Mouse (Mus musculus): ENCODE measurements around the gene Pi4k2b. TPM values are rescaled to one million over a fixed set of nuclear protein-coding genes. Genes with fewer than 3 reads are reported as not detected.
A peak's percentile ranks its signal among the peaks of the same experiment; 100 is the strongest.
"Not testable (repeated sequence)": the region's sequence is repeated elsewhere in the genome, so short reads cannot be mapped to it uniquely, and the experiment has no call there.

The Pi4k2b gene
- polyA plus RNA-seq (2015; fragmentation: Nextera tagmentation; extraction: Ambion mirVana) = 16.8 and 18.4 TPM in 2 replicates

GRCm38 (mm10) chr5:52741391-52742111 lies at the start of gene Pi4k2b:
Pi4k2b (plus strand) TSS chr5:52741574.
- peak within 1 kb of the TSS; percentile 88 for H3K9ac ChIP-seq (replicated peaks)
- peak within 1 kb of the TSS; percentile 78 for H3K4me2 ChIP-seq (ENCODE audit: low read depth, low read length)
- H3K4me1 ChIP-seq (ENCODE audit: insufficient read depth) = peaks cover 8% of the 10 kb centered on the region
- H3K36me3 ChIP-seq (replicated peaks; ENCODE audit: insufficient read depth, low read length) = no peaks in the 10 kb centered on the region
- TF ChIP-seq EP300 (IDR thresholded peaks at IDR 0.05; ENCODE audit: low read depth) (no peak), CTCF (IDR thresholded peaks at IDR 0.05; ENCODE audit: low read depth) (no peak)
- H3K27ac ChIP-seq (ENCODE audit: low read depth) = peak within 1 kb of the TSS; percentile 87
- peak within 1 kb of the TSS; percentile 90 for H3K4me3 ChIP-seq (ENCODE audit: low read depth, low read length)
- ATAC-seq = peak; percentile 97
- H3K9me3 ChIP-seq (ENCODE audit: low read length) = no peaks in the 10 kb centered on the region
- WGBS (ENCODE audit: insufficient replicate concordance) = 3% methylated on average over 40 of the region's 75 CpGs
- no peaks in the 10 kb centered on the region for H3K27me3 ChIP-seq (ENCODE audit: insufficient read depth, low read length)
- peak; percentile 95 for DNase-seq

DNA sequence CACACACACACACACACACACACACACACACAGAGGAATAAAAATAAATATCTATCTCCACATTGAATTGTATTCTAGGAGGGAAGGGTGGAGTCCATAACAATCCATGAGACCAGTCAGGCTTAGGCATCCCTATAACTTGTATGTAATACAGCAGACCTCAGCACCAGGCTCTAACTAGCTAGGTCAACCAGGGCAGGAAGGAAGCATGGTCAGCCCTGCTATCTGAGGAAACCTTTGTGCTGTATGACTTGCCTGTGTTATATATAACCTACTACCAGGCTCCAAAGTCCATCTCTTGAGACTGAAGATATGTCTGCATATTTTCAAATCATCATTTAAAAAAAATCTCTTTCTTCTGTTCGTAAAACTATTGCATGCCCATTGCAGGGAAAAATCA lies 44.1 kb upstream of the Pi4k2b start:
- Histone ChIP-seq H3K9ac (replicated peaks) (no peak overlapping the region), H3K4me1 (ENCODE audit: insufficient read depth) (no peaks in the 10 kb centered on the region), H3K27ac (ENCODE audit: low read depth) (no peak overlapping the region), H3K4me3 (ENCODE audit: low read depth, low read length) (no peak overlapping the region), H3K27me3 (ENCODE audit: insufficient read depth, low read length) (no peaks in the 10 kb centered on the region), H3K4me2 (ENCODE audit: low read depth, low read length) (no peak overlapping the region), H3K9me3 (ENCODE audit: low read length) (no peaks in the 10 kb centered on the region), H3K36me3 (replicated peaks; ENCODE audit: insufficient read depth, low read length) (no peaks in the 10 kb centered on the region)
- ATAC-seq (no peak), DNase-seq (no peak)
- TF ChIP-seq EP300 (IDR thresholded peaks at IDR 0.05; ENCODE audit: low read depth) = no peak
- no peak for TF ChIP-seq CTCF (IDR thresholded peaks at IDR 0.05; ENCODE audit: low read depth)
- 89% methylated on average over 1 of the region's 1 CpGs for WGBS (ENCODE audit: insufficient replicate concordance)

DNA sequence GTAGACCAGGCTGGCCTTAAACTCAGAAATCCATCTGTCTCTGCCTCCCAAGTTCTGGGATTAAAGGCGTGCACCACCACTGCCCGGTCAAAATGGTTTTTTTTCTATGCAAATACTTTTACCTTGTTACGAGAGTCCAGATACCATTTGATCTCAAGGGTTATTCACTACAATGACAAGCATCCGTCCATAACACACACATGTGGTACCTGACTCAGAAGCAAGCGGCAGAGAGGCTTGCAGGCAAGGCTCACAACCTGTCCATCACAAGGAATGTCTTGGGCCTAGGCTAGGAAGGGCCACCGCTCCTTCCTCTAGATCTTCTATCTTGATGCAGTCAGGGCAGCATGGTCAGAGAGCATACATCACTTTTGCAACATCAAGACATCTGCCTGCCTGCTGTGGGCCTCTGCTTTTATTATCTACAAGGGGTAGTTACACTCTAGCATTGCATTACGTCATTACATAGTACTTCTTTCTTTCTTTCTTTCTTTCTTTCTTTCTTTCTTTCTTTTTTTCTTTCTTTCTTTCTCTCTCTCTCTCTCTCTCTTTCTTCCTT lies 43.4 kb upstream of the Pi4k2b start:
- H3K4me1 ChIP-seq (ENCODE audit: insufficient read depth); H3K9ac ChIP-seq (replicated peaks); H3K36me3 ChIP-seq (replicated peaks; ENCODE audit: insufficient read depth, low read length); ATAC-seq; H3K4me2 ChIP-seq (ENCODE audit: low read depth, low read length); H3K9me3 ChIP-seq (ENCODE audit: low read length); DNase-seq; H3K27me3 ChIP-seq (ENCODE audit: insufficient read depth, low read length); H3K27ac ChIP-seq (ENCODE audit: low read depth); H3K4me3 ChIP-seq (ENCODE audit: low read depth, low read length): not testable (repeated sequence)
- 84% methylated on average over 7 of the region's 7 CpGs for WGBS (ENCODE audit: insufficient replicate concordance)

DNA sequence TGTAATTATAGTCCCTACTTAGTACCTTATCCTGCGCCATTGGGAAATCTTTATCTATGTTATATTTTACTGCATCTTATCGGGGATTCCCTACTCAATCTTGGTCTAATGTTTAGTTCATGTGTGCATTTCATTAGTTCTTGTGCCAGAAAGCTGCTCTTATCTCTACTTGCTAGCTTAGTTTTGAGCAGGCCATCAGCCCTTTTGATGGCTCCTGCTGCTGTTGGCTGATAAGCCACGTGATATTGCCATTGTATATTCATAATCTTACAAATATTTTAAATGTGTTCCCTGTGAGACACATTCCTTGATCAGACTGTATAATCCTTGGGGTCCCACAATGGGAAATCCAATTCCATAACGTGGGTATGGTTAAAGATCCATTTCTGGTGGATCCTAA lies 36.8 kb upstream of the Pi4k2b start:
- H3K4me2 ChIP-seq (ENCODE audit: low read depth, low read length) = no peak overlapping the region
- WGBS (ENCODE audit: insufficient replicate concordance) = 49% methylated on average over 4 of the region's 4 CpGs
- ATAC-seq = no peak
- H3K4me3 ChIP-seq (ENCODE audit: low read depth, low read length) = no peak overlapping the region
- no peak for DNase-seq
- no peaks in the 10 kb centered on the region for H3K9me3 ChIP-seq (ENCODE audit: low read length)
- no peaks in the 10 kb centered on the region for H3K4me1 ChIP-seq (ENCODE audit: insufficient read depth)
- H3K9ac ChIP-seq (replicated peaks) = no peak overlapping the region
- H3K27me3 ChIP-seq (ENCODE audit: insufficient read depth, low read length) = no peaks in the 10 kb centered on the region
- no peak overlapping the region for H3K27ac ChIP-seq (ENCODE audit: low read depth)
- no peaks in the 10 kb centered on the region for H3K36me3 ChIP-seq (replicated peaks; ENCODE audit: insufficient read depth, low read length)
- TF ChIP-seq EP300 (IDR thresholded peaks at IDR 0.05; ENCODE audit: low read depth) = peak; percentile 70; the same call in 1 of the 2 replicates
- no peak for TF ChIP-seq CTCF (IDR thresholded peaks at IDR 0.05; ENCODE audit: low read depth)

GRCm38 (mm10) chr5:52712704-52713103 lies 28.7 kb upstream of the Pi4k2b start:
- Histone ChIP-seq H3K36me3 (replicated peaks; ENCODE audit: insufficient read depth, low read length) (no peaks in the 10 kb centered on the region), H3K27ac (ENCODE audit: low read depth) (no peak overlapping the region), H3K9me3 (ENCODE audit: low read length) (no peaks in the 10 kb centered on the region), H3K4me3 (ENCODE audit: low read depth, low read length) (peak overlapping the region; percentile 24; the same call in 1 of the 2 replicates), H3K4me1 (ENCODE audit: insufficient read depth) (peaks cover 5% of the 10 kb centered on the region; the same call in 1 of the 2 replicates), H3K4me2 (ENCODE audit: low read depth, low read length) (peak overlapping the region; percentile 51), H3K9ac (replicated peaks) (no peak overlapping the region), H3K27me3 (ENCODE audit: insufficient read depth, low read length) (no peaks in the 10 kb centered on the region)
- DNase-seq (peak; percentile 19), ATAC-seq (peak; percentile 100)
- TF ChIP-seq CTCF (IDR thresholded peaks at IDR 0.05; ENCODE audit: low read depth) (no peak), EP300 (IDR thresholded peaks at IDR 0.05; ENCODE audit: low read depth) (peak; percentile 97)

GRCm38 (mm10) chr5:52716742-52717448 lies 24.5 kb upstream of the Pi4k2b start:
- Histone ChIP-seq H3K9me3 (ENCODE audit: low read length) (no peaks in the 10 kb centered on the region), H3K27ac (ENCODE audit: low read depth) (no peak overlapping the region), H3K4me3 (ENCODE audit: low read depth, low read length) (no peak overlapping the region), H3K27me3 (ENCODE audit: insufficient read depth, low read length) (no peaks in the 10 kb centered on the region), H3K36me3 (replicated peaks; ENCODE audit: insufficient read depth, low read length) (no peaks in the 10 kb centered on the region), H3K4me2 (ENCODE audit: low read depth, low read length) (no peak overlapping the region), H3K9ac (replicated peaks) (no peak overlapping the region), H3K4me1 (ENCODE audit: insufficient read depth) (peaks cover 5% of the 10 kb centered on the region; the same call in 1 of the 2 replicates)
- TF ChIP-seq CTCF (IDR thresholded peaks at IDR 0.05; ENCODE audit: low read depth) (no peak), EP300 (IDR thresholded peaks at IDR 0.05; ENCODE audit: low read depth) (no peak)
- WGBS (ENCODE audit: insufficient replicate concordance) = 73% methylated on average over 5 of the region's 5 CpGs
- ATAC-seq (no peak), DNase-seq (no peak)

Measured in liver, postnatal 0 days (tissue).